Mouse (Mus musculus) CD4-positive helper T cell, adult 2 months (primary cell): ENCODE measurements around the gene Gm16503.
"Not testable (repeated sequence)": the region's sequence is repeated elsewhere in the genome, so short reads cannot be mapped to it uniquely, and the experiment has no call there.

Source experiments
- DNase-seq: peaks from one replicate; pipeline ENCODE4 v3.0.0-alpha.2; 2012; ENCODE audit warnings: low read depth, missing footprints, low spot score

Gene Gm16503

DNA sequence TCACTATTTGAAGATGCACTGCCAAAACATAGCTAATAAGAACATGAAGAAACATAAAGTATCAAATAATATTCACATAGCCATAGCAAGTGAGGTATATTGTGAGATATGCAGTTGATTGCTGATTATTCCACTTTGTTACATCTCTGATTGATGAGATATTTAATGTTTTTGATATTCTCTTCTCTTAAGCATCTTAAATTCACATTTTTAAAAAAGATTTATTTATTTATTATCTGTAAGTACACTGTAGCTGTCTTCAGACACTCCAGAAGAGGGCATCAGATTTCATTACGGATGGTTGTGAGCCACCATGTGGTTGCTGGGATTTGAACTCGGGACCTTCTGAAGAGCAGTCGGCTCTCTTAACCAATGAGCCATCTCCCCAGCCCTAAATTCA is at the start of gene Gm16503:
TSS of gene Gm16503 (plus strand) at position 301 of the 400 bp plus-strand sequence.
- DNase-seq: not testable (repeated sequence)

- not testable (repeated sequence) for DNase-seq
Measured at GRCm38 (mm10) chr4:147492117-147492516, 47.9 kb upstream of the Gm16503 start, which contains the start of gene Zfp982. Zfp982 (plus strand) TSS chr4:147492417.

- not testable (repeated sequence) for DNase-seq
Measured at GRCm38 (mm10) chr4:147498772-147499613, 41.0 kb upstream of the Gm16503 start.

GRCm38 (mm10) chr4:147509174-147509573 is 30.8 kb upstream of the Gm16503 start:
- DNase-seq: no peak

DNA sequence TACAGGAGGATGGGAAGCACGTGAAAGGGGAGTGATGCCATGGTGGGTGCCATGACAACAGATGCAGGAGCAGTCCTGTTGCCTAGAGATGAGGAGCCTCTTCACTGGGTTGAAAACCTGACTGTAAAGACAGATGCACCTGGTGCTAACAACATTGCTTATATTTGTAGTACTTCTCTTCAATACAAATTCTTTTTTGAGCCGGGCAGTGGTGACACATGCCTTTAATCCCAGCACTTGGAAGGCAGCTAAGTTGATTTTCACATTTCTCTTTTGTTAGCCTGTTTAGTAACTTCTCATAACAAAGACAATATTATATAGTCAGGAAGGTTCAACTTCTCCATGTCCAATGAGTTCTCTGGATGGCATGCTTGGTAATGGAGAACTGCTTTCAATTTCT is 21.0 kb upstream of the Gm16503 start:
- no peak for DNase-seq

DNA sequence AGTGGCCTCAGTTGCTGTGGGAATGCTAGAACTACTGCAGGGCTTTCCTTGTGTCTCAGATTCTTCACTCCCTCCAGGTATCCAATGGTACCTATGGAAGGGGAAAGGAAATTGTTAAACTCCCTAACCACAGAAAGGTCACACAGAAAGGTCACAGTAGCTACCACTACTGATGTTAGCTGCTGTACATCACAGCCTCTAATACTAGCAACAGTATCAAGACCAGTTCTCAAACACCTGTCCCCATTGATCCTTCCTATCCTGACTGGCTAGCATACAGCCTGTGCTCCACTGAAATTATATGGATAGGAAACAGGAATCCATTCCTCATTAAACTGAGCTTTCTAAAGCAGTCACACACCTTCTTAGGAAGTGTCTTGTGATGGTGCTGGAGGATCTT is 19.9 kb upstream of the Gm16503 start:
- no peak for DNase-seq

DNA sequence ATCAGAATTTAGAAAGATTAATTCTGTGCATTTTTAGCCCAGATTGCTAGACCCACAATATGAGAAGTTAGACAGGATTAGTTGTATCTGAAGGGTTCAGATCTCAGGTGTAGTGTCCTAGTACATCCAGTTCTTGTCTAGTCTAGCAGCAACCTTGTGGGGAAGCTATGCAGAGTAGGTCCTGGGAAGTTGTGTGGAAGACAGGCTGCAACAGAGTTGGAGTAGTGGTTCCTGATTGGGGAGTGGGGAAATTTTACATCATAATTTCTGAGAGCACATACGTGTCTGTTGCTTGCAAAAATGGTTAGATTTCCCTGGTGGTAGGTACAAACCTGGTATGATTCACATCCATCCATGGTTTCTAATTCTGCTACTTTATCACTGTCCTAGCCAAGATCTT is 14.9 kb upstream of the Gm16503 start:
- DNase-seq: no peak

GRCm38 (mm10) chr4:147530366-147530765 is 9.7 kb upstream of the Gm16503 start:
- no peak for DNase-seq

GRCm38 (mm10) chr4:147535916-147536315 is 4.1 kb upstream of the Gm16503 start:
- DNase-seq: not testable (repeated sequence)

- DNase-seq: no peak
Measured at GRCm38 (mm10) chr4:147537702-147538101, 2.3 kb upstream of the Gm16503 start.

GRCm38 (mm10) chr4:147541105-147541504 is 1.1 kb downstream of the Gm16503 start:
- DNase-seq: no peak

DNA sequence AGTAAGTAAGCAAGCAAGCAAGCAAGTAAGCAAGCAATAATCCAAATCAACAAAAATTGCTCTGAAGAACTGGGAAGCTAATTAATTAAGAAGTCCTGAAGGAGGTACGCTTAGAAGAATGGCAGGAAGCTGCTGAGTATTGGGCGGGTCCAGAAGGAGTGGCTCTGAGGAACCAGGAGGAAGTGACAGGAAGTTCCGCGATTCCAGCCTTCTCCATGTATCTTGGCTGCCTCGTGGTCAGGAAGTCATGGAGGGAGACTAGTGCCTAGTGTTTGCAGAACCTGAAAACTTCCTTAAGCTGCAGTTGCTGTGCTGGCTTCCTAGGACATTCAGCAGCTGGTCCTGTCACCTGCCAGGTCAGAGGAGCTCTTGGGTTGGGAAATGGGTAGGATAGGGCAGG is 13.1 kb downstream of the Gm16503 start, which contains the start of gene Zfp985:
TSS of gene Zfp985 (plus strand) at position 207 of the 400 bp plus-strand sequence.
- not testable (repeated sequence) for DNase-seq

GRCm38 (mm10) chr4:147554361-147554760 is 14.3 kb downstream of the Gm16503 start:
- not testable (repeated sequence) for DNase-seq

- DNase-seq: not testable (repeated sequence)
Measured at GRCm38 (mm10) chr4:147556921-147557320, 16.9 kb downstream of the Gm16503 start.

GRCm38 (mm10) chr4:147558011-147558410 is 18.0 kb downstream of the Gm16503 start:
- DNase-seq: not testable (repeated sequence)

GRCm38 (mm10) chr4:147559096-147559495 is 19.1 kb downstream of the Gm16503 start:
- not testable (repeated sequence) for DNase-seq

GRCm38 (mm10) chr4:147565426-147566220 is 25.6 kb downstream of the Gm16503 start:
- no peak for DNase-seq

DNA sequence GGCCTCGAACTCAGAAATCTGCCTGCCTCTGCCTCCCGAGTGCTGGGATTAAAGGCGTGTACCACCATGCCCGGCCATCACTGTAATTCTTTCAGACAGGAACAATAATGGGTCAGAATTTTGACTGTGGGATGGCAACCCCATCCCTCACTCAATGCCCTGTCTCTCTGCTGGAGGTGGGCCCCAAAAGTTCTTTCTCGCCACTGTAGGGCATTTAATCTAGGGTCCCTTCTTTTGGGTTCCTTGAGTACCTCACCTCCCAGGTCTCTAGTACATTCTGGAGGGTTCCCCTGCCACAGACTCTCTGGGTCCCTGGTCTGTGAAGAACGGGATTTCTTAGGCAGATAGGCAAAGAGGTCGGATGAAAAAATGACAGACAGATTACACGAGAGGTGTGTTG is 31.1 kb downstream of the Gm16503 start:
- DNase-seq: not testable (repeated sequence)

GRCm38 (mm10) chr4:147579371-147579770 is 39.4 kb downstream of the Gm16503 start:
- not testable (repeated sequence) for DNase-seq

GRCm38 (mm10) chr4:147586511-147587473 is 46.8 kb downstream of the Gm16503 start:
- DNase-seq: no peak
